Mouse (Mus musculus) frontal cortex, adult (tissue): ENCODE data around the gene Aqp7.

Experiments
- ATAC-seq: cut with Nextera tagmentation; 2 replicates; pipeline ENCODE4 v1.9.2; 2017; ENCODE audit warnings: mild to moderate bottlenecking, moderate library complexity, mixed read lengths; ENCODE audit not compliant: low TSS enrichment

Gene Aqp7

DNA sequence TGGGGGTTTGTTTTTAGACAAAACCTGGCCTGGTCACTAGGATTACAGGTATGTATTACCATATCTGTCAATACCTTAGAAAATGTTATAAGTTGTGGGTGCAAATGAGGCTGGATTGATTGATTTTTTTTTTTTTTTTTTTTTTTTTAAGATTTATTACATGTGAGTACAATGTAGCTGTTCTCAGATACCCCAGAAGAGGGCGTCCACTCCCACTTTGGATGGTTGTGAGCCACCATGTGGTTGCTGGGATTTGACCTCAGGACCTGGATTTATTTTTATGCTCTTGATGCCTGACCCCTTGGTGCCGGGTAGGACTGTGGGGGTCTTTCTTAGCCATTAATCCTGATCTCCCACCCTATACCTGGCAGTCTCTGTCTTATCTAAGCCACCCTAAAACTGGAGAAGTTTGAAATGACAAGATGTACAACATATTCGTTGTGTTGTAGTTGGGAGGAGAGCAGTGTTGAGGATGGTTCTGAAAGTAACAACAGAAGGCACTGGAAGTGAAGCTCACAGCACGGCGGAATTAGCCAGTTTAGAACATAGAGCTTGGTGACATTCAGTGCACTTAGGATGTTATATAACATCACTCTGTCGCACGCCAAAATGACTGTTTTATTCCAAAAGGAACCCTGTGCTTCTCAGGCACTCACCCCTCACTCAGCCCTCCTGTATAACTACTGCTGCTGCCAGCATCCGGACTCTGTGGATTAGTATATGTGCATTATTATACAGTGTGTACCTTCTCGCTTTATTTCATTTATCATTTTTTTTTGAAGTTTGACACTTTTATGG is 46.9 kb downstream of the Aqp7 start:
- 0 out of 2 replicates have a peak, but pooled peaks have one; percentile 57 for ATAC-seq

- ATAC-seq: no peak
Measured at GRCm38 (mm10) chr4:41000271-41000670, 47.7 kb downstream of the Aqp7 start.

DNA sequence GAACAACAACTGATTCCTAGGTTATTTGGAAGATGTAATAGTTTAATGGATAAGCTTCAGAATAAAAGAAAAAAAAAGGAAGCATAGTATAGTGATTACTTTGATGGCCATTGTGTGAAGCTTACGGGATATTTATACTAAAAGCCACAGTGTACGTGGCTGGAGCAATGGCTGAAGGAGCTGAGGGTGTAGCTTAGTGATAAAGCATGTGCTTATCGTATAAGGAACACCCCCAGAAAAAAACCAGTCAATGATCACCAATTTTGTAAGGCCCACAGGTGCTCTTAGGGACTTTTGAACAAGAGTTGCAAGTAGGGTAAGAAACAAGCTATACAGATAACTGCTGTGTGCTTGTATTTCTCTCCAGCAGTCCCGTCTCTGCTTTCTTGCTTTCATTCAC is 50.0 kb downstream of the Aqp7 start:
- no peak for ATAC-seq

- no peak for ATAC-seq
Measured at GRCm38 (mm10) chr4:40996302-40996701, 51.6 kb downstream of the Aqp7 start.

- no peak for ATAC-seq
Measured at GRCm38 (mm10) chr4:40989633-40990032, 58.3 kb downstream of the Aqp7 start.

DNA sequence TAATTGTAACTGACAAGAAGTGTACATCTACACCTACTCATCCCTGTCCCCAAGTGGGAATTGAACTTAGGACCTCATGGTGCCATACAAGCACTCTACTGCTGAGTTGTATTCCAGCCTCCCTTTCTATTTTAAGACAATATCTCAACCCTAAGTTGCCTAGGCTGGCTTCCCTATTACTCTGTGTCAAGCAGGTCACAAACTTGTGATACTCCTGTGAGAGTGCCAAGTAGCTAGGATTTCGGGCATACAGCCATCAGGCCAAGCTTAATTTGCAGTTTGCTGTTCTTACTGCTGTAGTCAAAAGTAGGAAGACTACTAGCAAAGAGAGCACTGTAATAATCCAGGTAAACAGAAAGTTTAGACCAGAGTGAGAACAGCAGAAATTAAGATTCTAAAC is 64.3 kb downstream of the Aqp7 start:
- no peak for ATAC-seq
